ENCODE assay signal across 10 mouse cellular contexts in the genomic region with DNA sequence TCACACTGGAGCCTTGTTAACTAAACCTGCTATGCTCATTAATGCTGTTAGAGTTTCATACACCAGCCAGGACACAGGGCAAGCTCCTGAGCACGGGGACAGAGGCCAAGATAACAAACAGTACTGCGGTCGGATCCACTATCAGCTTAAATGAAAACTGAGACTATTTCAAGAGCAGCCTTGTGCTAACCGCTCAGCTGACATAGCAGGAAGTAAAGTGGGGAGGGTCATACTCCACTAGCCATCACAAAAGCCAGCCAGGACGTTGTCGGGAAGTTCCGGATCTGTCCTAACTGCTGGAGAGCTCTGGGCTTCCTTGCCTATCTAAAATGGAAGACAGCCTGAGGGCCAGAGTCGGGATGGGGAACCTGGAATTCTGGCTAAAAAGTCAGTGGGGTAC. TPM values are rescaled to one million over a fixed set of nuclear protein-coding genes. Genes with fewer than 3 reads are reported as not detected.
DNase-seq lines count a peak whose midpoint lies in the region; ATAC-seq lines count a peak whose summit lies in the region.
"Had no signal": no experiment of that assay in that cellular context is flagged by ENCODE, and none has a peak within 500 bp of the region (broad histone marks: within the 10 kb centered on the region; RNA-seq: fewer than 3 reads in every experiment).

No protein-coding gene starts in this region.

- H3K4me1 ChIP-seq in liver, embryonic 11.5 days (replicated peaks; ENCODE audit: control insufficient read depth, insufficient read depth, low read length) = peaks cover 20% of the 10 kb centered on the region
- peaks cover 10% of the 10 kb centered on the region; the same call in 1 of the 2 replicates for H3K4me1 ChIP-seq in stomach, embryonic 16.5 days (ENCODE audit: control insufficient read depth, insufficient read depth, low read length)

- no peak overlapping the region for H3K27ac ChIP-seq in liver, embryonic 11.5 days (ENCODE audit: low read depth, low read length)
- H3K27ac ChIP-seq in stomach, embryonic 16.5 days (ENCODE audit: low read length) = no peak overlapping the region
- H3K27ac ChIP-seq: hindbrain, embryonic 13.5 days; limb, embryonic 15.5 days had no signal

- intact Hi-C loops in heart, postnatal 25 days (cut with DNase I) = loop anchor here (5.0 to 10.0 kb wide), 2 partner anchors 135 to 493 kb away; a partner anchor contains a TSS
- intact Hi-C loops in heart, postnatal 10 days (cut with DNase I) = loop anchor here (1.0 to 5.0 kb wide), 2 partner anchors 43 to 490 kb away; no protein-coding TSS in a partner anchor

- H3K4me2 ChIP-seq in liver, embryonic 11.5 days = peak overlapping the region; percentile 44
- H3K4me2 ChIP-seq in stomach, embryonic 16.5 days (ENCODE audit: low read depth, low read length) = peak overlapping the region; percentile 28
- H3K4me2 ChIP-seq: hindbrain, embryonic 13.5 days; limb, embryonic 15.5 days had no signal

- 23% methylated on average over 8 of the region's 8 CpGs for WGBS in liver, embryonic 11.5 days
- 32% methylated on average over 8 of the region's 8 CpGs for WGBS in stomach, embryonic 16.5 days

- ATAC-seq in liver, embryonic 11.5 days (replicated peaks; ENCODE audit: low FRiP score) = peak; percentile 14; the same call in 1 of the 2 replicates
- ATAC-seq in stomach, embryonic 16.5 days (ENCODE audit: insufficient read depth, low FRiP score) = no peak

- H3K4me3 ChIP-seq in liver, embryonic 11.5 days (ENCODE audit: low read depth, low read length) = no peak overlapping the region
- no peak overlapping the region for H3K4me3 ChIP-seq in stomach, embryonic 16.5 days (replicated peaks; ENCODE audit: low read length)
- H3K4me3 ChIP-seq: hindbrain, embryonic 13.5 days; limb, embryonic 15.5 days had no signal

- peaks cover 35% of the 10 kb centered on the region for H3K27me3 ChIP-seq in liver, embryonic 11.5 days (replicated peaks; ENCODE audit: control insufficient read depth, insufficient read depth, low read length)
- H3K27me3 ChIP-seq in stomach, embryonic 16.5 days (ENCODE audit: control insufficient read depth, insufficient read depth, low read length) = no peaks in the 10 kb centered on the region; the same call in 1 of the 2 replicates
- H3K27me3 ChIP-seq: limb, embryonic 15.5 days had no signal

- no peaks in the 10 kb centered on the region for H3K9me3 ChIP-seq in liver, embryonic 11.5 days (ENCODE audit: control insufficient read depth, low read length)
- no peaks in the 10 kb centered on the region for H3K9me3 ChIP-seq in stomach, embryonic 16.5 days (replicated peaks; ENCODE audit: control insufficient read depth, low read length)
- H3K9me3 ChIP-seq: hindbrain, embryonic 13.5 days; limb, embryonic 15.5 days had no signal

- H3K9ac ChIP-seq in liver, embryonic 11.5 days (ENCODE audit: low read depth, low read length) = no peak overlapping the region
- 0 out of 2 replicates have a peak overlapping the region, but pooled peaks have one; percentile 16 for H3K9ac ChIP-seq in stomach, embryonic 16.5 days (ENCODE audit: low read length)
- H3K9ac ChIP-seq: hindbrain, embryonic 13.5 days; limb, embryonic 15.5 days had no signal

- peak; percentile 98 for DNase-seq in heart, adult 11 months
- no peak for DNase-seq in heart, postnatal 25 days (ENCODE audit: low spot score)
- peak; percentile 59 to 69 for DNase-seq in heart, postnatal 10 days
- DNase-seq in liver, embryonic 11.5 days (ENCODE audit: low spot score) = no peak
- no peak for DNase-seq in right cerebral cortex, postnatal 25 days
- no peak for DNase-seq in urinary bladder, postnatal 14 days (ENCODE audit: low spot score)
- no peak for DNase-seq in layer of hippocampus, adult 9-11 months

- H3K36me3 ChIP-seq in liver, embryonic 11.5 days (ENCODE audit: control insufficient read depth, insufficient read depth, low read length) = no peaks in the 10 kb centered on the region
- no peaks in the 10 kb centered on the region for H3K36me3 ChIP-seq in stomach, embryonic 16.5 days (ENCODE audit: control insufficient read depth, insufficient read depth, low read length)
- H3K36me3 ChIP-seq: hindbrain, embryonic 13.5 days; limb, embryonic 15.5 days had no signal

RNA-seq across cellular contexts. Expression of a gene that starts 4.2 kb away (rescaled TPM):
- 100 to 1,000 TPM; 324 to 334 TPM for total RNA-seq in heart, postnatal 25 days (2021)
- 100 to 1,000 TPM; 284 to 289 TPM for total RNA-seq in heart, postnatal 10 days (2021)
- polyA plus RNA-seq in liver, embryonic 11.5 days (2014; fragmentation: Nextera tagmentation; extraction: Ambion mirVana) = 3.7 and 5.5 TPM in 2 replicates
- polyA plus RNA-seq in stomach, embryonic 16.5 days (2015; fragmentation: Nextera tagmentation; extraction: Ambion mirVana) = 33.8 and 44.9 TPM in 2 replicates

RNA-seq across cellular contexts. Expression of a gene that starts 51.7 kb away (rescaled TPM):
- 10 to 100 TPM; 54.6 to 58.4 TPM for total RNA-seq in heart, postnatal 25 days (2021)
- 10 to 100 TPM; 82.2 to 90.6 TPM for total RNA-seq in heart, postnatal 10 days (2021)
- polyA plus RNA-seq in liver, embryonic 11.5 days (2014; fragmentation: Nextera tagmentation; extraction: Ambion mirVana) = 234 and 253 TPM in 2 replicates
- 156 and 169 TPM in 2 replicates for polyA plus RNA-seq in stomach, embryonic 16.5 days (2015; fragmentation: Nextera tagmentation; extraction: Ambion mirVana)

RNA-seq across cellular contexts. Expression of a gene that starts 51.8 kb away (rescaled TPM):
- 100 to 1,000 TPM in 1 of 2 experiments, 10 to 100 TPM in 1; 87.8 to 113 TPM for total RNA-seq in heart, postnatal 25 days (2021)
- 10 to 100 TPM; 70.3 to 70.6 TPM for total RNA-seq in heart, postnatal 10 days (2021)
- 29.7 and 33.1 TPM in 2 replicates for polyA plus RNA-seq in liver, embryonic 11.5 days (2014; fragmentation: Nextera tagmentation; extraction: Ambion mirVana)
- 38.9 and 39.8 TPM in 2 replicates for polyA plus RNA-seq in stomach, embryonic 16.5 days (2015; fragmentation: Nextera tagmentation; extraction: Ambion mirVana)

Comparison
In these comparisons a context has a peak if more than half of its experiments do, and no peak if none do; other contexts are left out.
1. DNase-seq: peak in heart, adult 11 months (single experiment) and heart, postnatal 10 days (2 of 2); none in heart, postnatal 25 days (single experiment), liver, embryonic 11.5 days (single experiment), right cerebral cortex, postnatal 25 days (single experiment), urinary bladder, postnatal 14 days (single experiment) and layer of hippocampus, adult 9-11 months (single experiment).